Mouse (Mus musculus): Measurements from ENCODE around the gene Parpbp.

- TF ChIP-seq CTCF (IDR thresholded peaks at IDR 0.05; ENCODE audit: low read depth) (no peak), EP300 (IDR thresholded peaks at IDR 0.05; ENCODE audit: low read depth) (no peak)
Observed at GRCm38 (mm10) chr10:88167438-88168077, 20.8 kb upstream of the Parpbp start.
